Mouse (Mus musculus) layer of hippocampus, adult 9-10 months (tissue): ENCODE measurements around the gene Igsf21.

Source experiments
- DNase-seq: peaks from one replicate; pipeline ENCODE4 v3.0.0; 2022; ENCODE audit warnings: low spot score

Gene Igsf21

DNA sequence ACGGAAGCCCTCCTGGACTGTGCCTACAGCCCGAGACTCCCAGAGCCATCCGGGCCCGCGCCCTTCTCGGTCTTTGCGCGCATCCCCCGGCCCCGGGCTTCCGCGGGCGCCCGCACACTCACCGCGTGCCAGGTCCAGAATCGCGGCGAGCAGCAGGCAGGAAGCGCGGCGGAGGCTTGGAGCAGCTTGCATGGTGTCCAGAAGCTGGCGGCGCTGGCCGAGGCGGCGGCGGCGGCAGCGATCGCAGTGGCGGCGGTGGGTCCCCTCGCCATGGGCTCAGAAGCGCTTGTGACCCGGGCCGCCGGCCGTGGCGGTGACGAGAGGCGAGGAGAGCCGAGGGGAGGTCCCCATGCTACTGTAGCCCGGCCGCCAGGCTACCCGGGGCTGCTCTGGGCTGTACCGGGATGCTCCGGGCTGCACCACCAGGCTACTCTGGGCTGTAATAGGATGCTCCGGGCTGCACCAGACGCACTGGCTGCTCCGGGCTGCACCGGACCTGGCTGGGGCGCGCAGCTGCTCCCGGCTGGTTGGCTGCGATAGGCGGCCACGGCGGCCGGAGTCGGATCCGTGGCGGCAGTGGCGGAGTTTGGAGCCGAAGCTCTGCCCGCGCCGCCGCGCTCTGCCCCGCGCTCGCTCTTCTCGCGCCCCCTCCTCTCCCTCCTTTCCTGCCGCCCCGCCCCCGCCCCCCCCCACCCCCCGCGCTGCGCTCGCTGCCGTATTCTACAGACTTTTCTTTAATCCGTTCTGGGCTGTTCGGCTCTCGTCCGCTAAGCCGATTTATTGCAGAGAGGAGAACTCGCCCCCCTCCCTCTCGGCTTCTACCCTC is at the start of gene Igsf21:
TSS of gene Igsf21 (minus strand) at position 605 of the 826 bp plus-strand sequence.
- no peak for DNase-seq

DNA sequence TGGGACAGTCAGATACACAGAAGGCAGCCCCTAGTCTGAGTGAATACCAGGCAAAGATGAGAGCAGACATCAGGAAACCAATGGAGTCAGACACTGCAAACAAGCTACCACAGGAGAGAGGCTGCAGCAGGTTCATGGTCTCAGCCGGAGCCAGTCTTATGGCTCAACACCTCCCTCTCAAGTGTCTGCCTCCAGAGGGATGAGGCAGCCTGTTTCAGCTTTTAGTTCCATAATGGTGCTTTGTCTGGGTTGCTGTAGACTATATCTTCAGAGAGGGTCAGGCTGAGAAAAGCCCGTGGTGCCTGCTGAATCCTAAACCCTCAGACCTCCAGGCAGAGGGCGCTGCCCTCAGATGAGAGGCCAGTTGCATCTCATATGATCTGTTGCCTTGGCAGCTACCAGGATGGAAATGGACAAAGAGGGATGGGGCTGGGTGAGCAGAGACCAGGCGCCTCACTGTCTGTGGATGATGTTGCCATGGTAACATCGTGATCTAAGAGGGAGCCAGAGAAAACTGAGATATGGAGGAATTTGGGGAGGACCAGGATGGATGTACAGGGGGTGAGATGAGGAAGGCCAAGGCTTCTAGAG is 39.2 kb upstream of the Igsf21 start:
- DNase-seq, result no peak

DNA sequence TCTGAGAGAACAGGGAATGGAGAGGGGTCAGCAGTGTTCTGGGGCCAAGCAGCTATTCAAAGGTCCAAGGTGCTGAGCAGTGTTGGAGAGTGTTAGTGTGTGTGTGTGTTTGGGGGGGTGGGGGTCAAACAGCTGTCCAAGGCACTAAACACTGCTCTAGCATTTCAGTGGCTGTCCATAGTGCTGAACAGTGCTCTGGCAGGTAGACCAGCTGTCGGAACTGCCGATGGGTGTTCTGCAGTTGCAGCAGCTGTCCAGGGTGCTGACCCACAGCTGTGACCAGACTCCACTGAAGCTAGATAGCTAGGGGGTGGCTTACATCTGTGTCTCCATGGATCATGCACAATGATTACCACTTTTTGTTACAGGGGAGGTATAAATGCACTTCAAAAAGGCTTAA is 36.8 kb upstream of the Igsf21 start:
- DNase-seq, result no peak

DNA sequence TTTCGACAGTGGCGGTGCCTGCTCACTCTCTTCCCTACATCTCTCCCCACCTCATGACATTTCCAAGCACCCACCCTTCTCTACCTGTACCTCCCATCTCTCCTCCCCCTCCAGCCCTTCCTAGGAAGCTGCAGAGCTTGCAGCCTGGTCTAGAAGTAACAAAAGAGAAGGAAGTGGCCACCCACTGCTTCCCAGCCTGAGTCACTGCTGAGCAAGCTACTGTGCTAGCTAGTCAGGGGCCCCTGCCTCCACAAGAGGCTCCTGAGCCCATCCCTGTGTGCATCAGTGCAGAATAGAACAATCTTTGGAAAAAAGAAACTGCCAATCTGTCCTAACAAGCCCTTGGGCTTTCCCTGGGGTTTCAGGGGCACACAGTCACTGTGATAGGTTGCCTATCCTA is 31.7 kb upstream of the Igsf21 start:
- no peak for DNase-seq

DNA sequence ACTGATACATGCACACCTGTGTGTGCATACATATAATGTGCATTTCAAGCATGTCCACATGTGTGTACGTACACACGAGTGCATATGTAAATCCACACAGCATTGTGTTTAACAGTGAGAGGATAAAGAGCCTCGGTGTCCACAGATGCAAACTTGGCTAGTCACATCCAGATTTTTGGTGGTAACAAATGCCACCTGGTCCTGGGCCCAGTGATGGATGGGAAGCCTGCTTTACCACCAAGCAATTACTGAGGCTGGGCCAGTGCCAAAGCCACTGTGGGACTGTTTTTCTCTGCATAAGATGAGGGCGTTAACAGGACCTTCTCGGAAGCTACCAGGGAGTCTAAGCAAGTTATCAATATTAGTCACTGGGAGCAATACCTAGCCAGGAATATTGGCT is 25.3 kb upstream of the Igsf21 start:
- no peak for DNase-seq

DNA sequence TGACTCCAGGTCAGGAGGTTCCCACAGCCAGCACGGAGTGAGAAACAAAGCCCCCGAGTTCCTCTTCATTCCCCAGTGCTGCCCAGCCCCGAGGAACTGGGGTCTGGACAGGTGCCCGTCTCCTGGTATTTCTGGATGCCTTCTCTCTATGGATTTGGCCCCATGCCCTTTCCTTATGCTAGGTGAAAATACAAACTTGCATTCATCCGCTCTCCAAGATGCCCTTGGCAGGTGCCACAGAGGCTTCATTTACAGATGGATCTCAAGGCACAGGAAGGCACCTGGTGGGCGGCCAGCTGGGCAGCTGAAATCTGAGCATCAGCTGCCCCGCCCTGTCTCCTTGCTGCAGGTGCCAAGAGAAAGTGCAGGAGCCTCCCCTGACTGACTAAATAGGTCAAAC is 23.9 kb upstream of the Igsf21 start:
- no peak for DNase-seq

DNA sequence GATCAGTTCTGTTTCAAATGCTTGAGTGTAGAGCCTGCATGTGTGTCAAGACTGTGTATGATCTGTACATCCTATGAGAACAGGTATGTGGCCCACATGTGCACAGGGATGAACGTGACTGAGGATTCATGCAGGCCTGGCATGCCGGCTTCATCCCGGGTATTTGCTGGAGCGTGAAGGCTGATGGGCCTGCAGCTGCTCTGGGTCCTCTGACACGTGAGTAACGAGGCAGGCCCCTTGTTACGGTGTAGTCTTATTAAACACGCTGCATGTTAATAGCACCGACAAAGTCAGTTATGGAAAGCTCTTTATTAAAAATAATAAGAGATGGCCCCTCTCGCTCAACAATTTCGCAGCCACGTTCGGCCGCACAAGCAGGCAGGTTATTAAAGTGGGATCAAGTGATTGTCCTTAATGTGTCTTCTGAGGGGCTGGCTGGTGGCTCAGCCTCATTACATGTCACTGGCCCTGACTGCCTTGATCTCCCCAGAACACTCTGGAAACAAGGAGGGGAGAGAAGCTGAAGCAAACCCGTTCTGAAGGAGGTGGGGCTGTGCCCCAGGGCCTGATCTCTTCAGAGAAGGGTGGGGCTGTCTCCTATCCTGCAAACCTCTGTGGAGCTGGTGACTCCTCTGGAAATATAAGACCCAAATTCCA is 22.7 kb upstream of the Igsf21 start:
- no peak for DNase-seq

DNA sequence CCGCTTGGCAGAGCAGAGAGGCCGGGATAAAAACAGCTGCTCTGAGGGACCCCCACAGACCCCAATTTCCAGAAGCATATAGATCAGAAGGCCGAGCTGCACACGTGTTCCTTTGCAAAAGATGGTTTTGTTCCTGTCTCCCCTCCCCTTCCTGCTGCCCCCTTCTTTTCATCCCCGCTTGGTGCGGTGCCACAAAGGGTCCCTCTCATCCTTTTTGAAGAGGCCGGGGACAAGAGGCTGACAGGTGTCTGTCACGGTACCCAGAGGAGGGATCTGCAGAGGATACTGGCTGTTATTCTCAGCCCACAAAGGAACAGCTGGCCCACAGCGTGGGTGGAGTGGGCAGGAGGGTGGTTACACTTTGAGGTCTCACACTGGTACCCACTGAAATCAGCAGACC is 21.3 kb upstream of the Igsf21 start:
- DNase-seq, result no peak

DNA sequence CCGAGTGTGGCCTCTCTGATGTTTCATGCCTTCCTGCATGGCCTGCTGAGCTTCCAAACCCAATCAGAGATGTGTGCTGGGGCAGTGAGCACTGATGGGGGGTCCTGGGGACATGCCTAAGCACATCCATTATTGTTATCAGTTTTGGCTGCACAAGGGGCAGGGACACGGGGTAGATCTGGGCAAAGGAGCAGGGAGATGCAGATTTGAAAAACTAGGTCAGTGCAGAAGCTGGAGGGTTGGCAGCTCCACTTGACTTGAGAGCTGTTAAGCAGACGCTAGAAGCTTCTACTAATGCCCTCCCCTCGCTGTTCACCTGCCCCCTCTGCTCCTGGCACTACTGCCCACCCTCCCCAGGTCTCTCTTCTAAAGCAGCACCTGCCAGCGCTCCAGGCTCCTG is 20.5 kb upstream of the Igsf21 start:
- DNase-seq, result no peak

DNA sequence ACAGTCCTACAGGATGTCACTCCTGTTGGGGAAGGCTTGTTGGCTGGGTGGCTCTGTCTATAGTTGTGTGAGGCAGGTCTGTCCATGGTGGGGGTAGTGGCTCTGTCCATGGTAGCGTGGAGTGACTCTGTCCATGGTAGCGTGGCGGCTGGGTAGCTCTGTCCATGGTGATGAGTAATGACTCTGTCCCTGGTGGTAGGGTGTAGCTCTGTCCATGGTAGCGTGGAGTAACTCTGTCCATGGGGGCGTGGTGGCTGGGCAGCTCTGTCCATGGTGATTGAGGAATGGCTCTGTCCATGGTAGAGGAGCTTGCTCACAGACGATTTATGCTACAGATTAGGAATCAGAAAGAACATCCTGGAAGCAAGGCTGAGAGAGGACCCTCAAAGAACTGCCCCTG is 12.4 kb upstream of the Igsf21 start:
- DNase-seq, result no peak

DNA sequence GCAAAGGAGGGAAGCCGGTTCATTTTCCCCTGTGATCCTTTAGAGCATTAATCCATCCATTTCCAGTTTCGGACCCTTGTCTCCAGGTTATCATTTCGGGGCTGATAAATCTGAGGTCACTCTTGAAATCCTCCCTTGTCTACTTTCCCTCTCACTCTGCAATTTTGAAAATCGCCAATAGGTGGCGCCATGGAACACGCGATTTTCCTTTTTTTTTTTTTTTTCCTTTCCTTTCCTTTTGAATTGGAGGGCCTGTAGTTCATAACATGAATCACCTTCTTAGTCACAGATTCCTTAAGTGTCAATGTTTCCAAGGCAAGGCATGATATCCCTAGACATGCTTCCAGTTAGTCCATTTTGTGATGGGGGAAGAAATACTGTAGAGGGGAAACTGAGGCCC is 5.8 kb upstream of the Igsf21 start:
- DNase-seq, result no peak

DNA sequence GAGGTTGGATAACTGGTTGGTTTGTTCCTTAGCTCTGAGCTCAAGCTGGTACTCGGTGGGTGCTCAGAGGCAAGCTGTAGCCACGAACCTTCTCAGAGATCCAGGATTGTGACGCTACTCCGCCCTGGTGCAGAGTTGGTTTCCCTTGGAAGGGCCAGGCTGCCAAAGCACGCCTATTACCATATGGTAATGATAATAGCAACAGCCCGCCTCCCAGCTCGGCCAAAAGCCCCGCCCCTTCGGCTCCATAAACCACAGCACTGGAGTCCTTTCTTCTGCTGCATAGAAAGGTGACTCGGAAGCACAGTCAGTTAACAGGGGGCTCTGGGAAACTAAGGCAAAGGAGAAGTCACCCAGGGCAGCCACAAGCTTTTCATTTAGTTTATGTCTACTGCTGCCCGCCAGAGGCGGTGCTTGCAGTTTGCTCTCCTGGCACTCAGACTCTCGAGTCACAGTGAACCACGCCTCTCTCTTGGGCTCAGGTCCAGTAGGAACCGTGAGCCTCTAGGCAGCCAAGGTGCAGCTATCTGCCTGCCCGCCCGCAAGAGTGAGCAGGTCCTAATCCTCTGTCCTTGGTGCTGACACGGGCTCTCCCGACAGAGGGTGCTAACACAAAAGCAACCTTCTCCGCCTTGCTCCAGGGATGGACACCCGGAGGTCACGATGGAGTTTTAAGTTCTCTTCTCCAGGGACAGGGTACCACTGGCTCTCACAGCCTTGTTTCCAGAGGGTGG is 2.6 kb upstream of the Igsf21 start:
- DNase-seq, result no peak

DNA sequence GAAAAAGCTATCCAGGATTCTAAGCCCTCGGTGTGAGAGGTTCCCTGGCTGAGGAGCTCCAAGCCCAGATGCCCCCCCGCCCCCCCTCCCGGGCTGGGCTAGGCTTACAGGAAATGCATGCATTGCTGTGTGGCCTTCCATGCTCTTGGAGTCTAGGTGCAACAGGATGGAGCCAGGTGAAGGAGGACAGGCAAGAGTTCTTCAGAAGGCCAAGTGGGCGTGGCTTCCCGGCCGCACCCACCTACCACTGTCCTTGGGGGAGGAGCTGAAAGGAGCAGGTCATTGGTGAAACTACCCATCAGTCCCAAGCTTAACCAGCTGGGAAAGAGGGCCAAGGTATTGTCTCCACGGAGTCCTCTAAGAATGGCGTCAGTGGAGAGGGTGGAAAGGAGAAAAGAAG is 1.8 kb upstream of the Igsf21 start:
- no peak for DNase-seq

DNA sequence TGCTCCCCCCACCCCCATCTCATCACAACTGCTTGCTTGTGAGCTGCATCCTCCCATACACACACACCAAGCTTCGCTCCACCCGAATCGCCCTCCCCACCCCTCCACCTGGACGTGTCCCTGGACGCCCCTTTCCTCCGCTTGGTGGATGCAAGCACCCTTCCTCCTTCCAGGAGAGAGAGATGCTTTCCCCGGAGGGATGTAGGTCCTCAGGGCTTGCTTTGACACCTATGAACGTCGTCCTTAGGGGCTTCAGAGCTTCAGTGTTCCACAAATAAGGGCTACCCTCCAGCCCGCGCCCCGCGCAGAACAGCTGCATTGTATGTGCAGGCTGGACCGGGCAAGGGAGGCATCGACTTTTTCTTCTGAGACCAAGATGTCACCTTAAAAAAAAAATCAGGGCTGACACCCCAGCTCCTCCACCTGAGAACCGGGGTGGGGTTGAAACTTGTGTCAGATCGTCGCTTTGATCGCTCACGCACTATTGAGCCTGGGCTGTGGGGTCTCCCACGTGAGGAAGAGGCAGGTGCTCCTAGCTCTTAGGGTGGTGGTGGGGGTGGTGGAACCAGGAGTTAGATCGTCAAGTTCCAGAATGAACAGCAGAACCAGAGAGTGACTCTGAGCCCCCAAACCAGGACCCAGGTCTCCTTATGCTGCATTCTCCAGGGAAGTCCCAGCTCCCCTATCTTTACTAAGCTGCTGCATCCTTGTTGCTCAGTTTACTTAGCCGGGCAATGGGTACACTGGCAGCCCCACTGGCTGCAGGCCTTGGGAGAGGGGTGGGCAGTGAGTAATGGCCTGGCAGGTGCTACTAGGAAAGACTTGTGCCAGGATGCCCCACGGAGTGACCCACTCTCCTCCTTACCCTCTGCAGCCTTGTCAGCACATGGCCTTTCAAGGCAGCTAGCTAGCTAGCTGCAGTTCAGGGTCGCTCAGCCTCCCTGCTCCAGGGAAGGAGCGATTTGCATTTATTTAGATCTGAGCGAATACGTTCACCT is 721 bp upstream of the Igsf21 start:
- DNase-seq, result no peak

DNA sequence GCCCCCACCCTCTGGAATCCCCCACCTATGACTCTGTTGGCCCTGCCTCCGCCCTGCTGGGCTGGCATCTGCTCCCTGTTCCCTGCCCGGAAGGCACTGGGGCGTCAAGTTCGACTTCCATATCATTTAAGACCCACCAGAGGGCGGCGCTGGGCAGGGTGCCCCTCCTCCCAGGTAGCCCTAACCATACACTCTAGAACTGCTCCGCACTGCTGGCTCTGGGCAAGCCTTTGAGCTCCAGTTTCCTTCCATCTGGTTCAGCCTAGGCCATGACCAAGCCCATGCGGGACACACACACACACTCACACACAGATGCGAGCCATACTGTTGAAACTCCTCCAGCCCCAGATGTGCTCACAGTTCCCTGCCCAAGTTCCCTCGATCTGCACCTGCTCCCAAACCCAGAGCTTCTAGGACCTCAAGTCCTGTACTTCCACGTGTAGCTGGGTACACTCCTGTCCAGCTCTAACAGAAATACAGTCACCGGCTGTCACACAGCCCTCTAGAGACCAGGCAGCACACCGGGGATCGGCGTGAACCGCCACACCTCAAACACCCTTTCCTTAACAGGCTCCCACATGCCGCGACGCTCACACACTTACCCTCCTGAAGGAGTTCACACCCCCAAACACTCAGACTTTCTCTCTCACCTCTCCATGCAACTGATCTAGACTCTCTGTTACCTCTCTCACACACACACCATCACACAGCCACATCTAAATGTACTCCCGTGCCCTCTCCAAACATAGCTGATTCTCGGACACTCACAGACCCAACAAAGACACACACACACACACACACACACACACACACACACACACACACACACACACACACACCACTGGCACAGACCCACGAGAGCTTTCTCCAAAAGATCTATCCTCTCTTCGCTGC is 1.1 kb downstream of the Igsf21 start:
- no peak for DNase-seq

DNA sequence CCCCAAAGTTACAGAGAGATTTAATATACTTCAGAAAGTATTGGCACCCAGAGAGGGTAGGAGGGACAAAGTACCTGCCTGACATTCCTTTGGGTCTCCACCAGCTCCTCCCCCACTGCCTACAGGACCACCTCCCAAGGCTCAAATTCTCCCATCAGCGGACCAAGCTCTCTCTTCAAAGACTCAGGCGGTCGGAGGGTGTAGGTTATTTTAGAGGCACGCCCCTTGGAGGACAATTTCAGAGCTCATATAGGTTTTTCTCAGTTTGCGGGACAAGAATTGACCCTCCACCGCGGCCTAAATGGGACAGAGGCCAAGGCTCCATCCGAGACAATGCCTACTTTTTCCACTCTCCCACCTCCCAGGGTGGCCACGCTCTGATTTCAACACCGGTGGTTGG is 1.7 kb downstream of the Igsf21 start:
- DNase-seq, result no peak

DNA sequence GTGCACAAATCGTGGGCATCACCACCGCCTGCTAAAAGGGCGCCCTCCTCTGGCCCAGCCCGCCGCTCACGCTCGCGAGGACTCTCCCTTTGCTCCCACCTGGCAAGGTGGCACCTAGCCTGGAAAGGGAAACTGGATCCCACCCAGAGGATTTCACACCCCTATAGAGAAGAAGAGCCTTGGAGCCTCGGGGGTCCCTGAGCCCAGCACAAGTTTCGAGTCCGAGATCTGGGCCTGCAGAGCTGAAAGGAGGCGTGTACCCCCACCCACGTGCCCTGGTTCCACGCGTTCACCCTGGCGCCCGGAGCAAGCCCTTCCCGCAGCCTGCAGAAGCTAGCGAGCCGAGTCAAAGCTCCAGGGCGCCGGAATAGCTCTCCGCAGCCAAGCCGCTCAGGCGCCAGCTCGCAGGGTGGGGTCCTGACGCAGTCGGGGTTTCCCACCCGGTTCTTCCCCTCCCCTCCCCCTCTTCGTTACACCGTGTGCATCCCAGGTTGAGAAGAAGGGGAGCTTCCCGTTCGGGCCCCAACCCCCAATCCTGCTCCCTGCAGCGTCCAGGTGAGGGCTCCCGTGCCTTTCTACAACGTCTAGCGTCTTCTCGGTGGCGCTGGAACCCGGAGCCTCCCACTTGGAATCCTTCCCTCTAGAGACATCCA is 2.3 kb downstream of the Igsf21 start:
- no peak for DNase-seq

DNA sequence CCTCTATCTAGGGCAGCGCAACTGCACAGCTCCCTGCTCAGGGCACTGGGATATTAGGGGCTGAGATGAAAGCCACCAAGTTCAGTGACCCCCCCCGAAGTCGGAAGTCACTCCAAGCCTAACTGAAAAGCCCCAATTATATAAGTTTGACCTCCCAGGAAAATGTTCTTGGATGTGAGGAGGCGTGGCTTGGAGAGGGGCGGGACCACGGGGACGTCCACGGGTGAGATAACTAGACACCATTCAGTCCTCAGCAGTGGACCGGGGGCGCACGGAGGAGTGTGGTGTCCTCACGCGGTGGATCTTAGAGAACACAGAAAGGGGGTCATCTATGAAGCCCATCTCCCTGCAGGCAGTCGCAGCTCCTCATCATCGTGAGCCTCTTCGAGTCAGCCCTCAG is 3.4 kb downstream of the Igsf21 start:
- DNase-seq, result no peak

DNA sequence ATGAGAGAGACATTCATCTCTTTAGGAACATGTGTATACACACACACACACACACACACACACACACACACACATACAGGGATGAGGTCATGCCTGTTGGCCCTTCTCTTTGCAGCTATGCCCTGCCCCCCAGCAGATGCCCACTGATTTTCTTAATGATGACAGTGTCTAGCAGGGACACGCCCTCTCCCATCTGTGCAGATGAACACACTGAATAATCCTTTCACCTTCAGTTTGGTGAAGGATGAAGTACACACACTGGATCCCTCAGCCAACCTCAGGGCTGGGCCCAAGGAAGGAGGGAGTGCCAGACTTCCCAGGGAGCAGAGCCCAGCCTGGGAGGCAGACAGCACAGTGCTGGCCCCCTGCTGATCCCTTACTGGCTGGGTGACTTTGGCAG is 4.3 kb downstream of the Igsf21 start:
- DNase-seq, result no peak

DNA sequence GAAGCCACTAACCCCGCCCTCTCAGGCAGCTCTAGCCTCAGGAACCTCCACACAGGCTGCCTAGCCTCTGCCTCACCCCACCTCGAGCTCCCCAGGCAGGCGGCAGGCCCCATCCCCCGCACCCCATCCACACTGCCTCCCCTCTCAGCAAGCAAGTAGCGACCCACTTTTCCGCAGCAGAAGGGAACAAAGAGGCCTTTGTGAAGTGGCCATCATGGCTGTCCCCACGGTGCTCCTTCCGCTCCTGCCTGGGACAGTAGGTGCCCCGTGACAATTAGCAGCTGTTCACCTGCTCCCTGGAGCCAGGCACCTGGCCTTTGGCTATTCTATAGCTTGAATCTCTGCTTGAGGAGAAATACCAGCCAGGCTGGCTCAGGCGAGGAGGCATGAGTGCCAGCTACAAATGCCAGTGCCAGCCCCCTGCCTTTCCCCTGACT is 9.3 kb downstream of the Igsf21 start:
- DNase-seq, result no peak
